Mouse (Mus musculus) left cerebral cortex, adult 2 months (tissue): ENCODE measurements around the gene Hpgds. TPM values are rescaled to one million over a fixed set of nuclear protein-coding genes. Genes with fewer than 3 reads are reported as not detected.

Experiments used
- DNase-seq, 2 experiments: peaks; one replicate each; pipeline ENCODE4 v3.0.0; 2021 to 2022; ENCODE audit warnings: low spot score in 2 of 2, mixed read lengths in 1 of 2; ENCODE audit errors: extremely low spot score in 1 of 2
- H3K27ac ChIP-seq: fragments of 200-600 bp; 2 replicates; pipeline ENCODE4 v1.8.1; 2022
- H3K4me3 ChIP-seq: fragments of 200-600 bp; 2 replicates; pipeline ENCODE4 v1.8.1; 2022
- CTCF ChIP-seq: fragments of 200-600 bp; IDR thresholded peaks from 2 replicates; pipeline ENCODE4 v1.8.1; 2022; ENCODE audit warnings: antibody characterized with exemption, mild to moderate bottlenecking, moderate library complexity
- intact Hi-C: fragments of 180-260 bp; cut with DNase I; formaldehyde crosslinking; loops from one replicate; pipeline ENCODE4 v1.15.1; 2025
- long read RNA-seq, 2 experiments: library from polyadenylated mRNA; stranded (forward); transcript quantifications; one replicate each; pipeline ENCODE4 v2.0.0; 2021; ENCODE audit warnings: borderline mapping rate in 2 of 2
- total RNA-seq, 2 experiments: library from RNA; stranded (reverse); gene quantifications; 2 replicates each; pipeline ENCODE4 v1.2.3; 2021

The Hpgds gene
- total RNA-seq, result 1 to 10 TPM; 2.8 to 5.4 TPM
- long read RNA-seq, experiment 1, partial matches to known transcripts, result 0 of 6 reads
- long read RNA-seq, experiment 1, other reads (novel, unspliced or antisense), result 2 of 6 reads
- long read RNA-seq, experiment 2, partial matches to known transcripts, result 0 of 4 reads
- long read RNA-seq, experiment 2, other reads (novel, unspliced or antisense), result 1 of 4 reads

DNA sequence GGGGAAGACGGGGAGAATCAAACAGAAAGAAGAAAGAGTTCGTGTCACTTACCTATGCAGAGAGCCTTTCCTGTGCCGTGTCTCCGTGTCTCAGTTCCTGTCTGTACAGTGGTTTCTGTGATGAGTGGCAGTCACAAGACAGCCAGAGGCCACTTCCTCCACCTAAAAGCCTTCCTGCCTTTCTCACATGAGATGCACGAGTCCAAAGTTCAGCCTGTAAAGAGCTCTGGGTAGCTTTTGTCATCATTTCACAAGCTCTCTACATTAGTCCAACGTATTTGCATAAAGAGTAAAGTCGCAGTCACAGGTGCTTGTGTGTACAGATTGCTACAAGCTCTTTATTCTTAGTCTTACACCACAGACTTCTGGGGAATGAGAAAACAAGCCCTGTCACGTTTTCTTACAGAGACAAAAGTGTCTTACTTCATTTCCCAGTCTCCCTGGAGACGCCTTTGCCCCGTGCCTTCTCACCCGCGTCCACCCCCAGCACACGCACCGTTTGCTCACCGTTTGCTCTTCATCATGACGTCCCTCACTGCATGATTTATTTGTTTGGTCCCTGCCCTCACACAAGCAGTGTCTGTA is at the start of gene Hpgds:
Hpgds (minus strand) TSS at position 288 of the 585 bp plus-strand sequence.
- no peak within 1 kb of the TSS for H3K4me3 ChIP-seq
- intact Hi-C loops, result no loop called here
- no peak within 1 kb of the TSS for H3K27ac ChIP-seq
- no peak for DNase-seq
- TF ChIP-seq CTCF, result no peak

DNA sequence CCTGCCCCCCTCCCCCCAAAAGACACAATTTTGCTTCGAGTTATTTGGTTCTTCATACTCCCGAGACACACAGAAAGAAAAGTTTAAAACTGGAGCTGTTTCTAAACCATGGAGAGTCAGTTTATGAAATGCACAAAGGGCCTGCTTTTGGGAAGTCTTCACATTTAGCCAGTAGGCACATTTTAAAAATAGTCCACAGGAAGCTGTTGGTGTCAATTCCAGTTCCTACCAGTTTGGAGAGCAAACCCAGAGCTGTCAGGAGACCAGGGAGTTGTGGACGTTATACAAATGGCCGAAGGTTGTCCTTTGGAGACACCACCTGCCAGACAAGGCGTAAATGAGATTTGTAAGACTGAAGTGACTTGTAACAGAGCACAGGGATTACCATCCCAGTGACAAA is 20.3 kb upstream of the Hpgds start:
- no peak for DNase-seq
- intact Hi-C loops, result no loop called here
- Histone ChIP-seq H3K4me3 (no peak overlapping the region), H3K27ac (0 out of 2 replicates have a peak overlapping the region, but pooled peaks have one; percentile 7)
- TF ChIP-seq CTCF, result no peak

DNA sequence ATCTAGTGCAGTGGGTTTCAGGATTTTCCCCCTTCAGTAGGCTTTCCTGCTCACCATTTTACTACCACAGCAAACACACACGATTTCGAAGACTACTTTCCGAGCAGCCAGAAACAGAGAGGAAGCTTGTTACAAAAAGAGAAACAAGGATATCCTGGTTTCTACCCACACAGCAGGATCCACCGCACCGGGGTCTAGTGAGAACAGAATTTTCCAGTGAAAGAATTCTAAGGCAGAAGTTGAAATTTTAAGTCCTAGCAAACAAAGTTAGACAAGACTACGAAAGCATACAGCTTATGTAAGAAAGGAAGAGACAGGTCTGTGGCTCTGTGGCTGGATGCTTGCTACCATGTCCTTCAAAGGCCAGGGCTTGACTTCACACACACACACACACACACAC is 19.4 kb upstream of the Hpgds start:
- Histone ChIP-seq H3K4me3 (no peak overlapping the region), H3K27ac (0 out of 2 replicates have a peak overlapping the region, but pooled peaks have one; percentile 6)
- DNase-seq, result no peak
- intact Hi-C loops, result no loop called here
- TF ChIP-seq CTCF, result no peak

- H3K27ac ChIP-seq, result no peak overlapping the region
- DNase-seq, result no peak
- intact Hi-C loops, result no loop called here
- no peak for TF ChIP-seq CTCF
- H3K4me3 ChIP-seq, result no peak overlapping the region
Measured at GRCm38 (mm10) chr6:65159381-65159942, 14.8 kb upstream of the Hpgds start.

GRCm38 (mm10) chr6:65157042-65157441 is 12.3 kb upstream of the Hpgds start:
- DNase-seq, result no peak
- TF ChIP-seq CTCF, result no peak
- no peak overlapping the region for H3K27ac ChIP-seq
- intact Hi-C loops, result no loop called here
- no peak overlapping the region for H3K4me3 ChIP-seq

GRCm38 (mm10) chr6:65153570-65153969 is 8.9 kb upstream of the Hpgds start:
- DNase-seq, result no peak
- Histone ChIP-seq H3K27ac (no peak overlapping the region), H3K4me3 (no peak overlapping the region)
- intact Hi-C loops, result no loop called here
- no peak for TF ChIP-seq CTCF

GRCm38 (mm10) chr6:65150703-65151102 is 6.0 kb upstream of the Hpgds start:
- Histone ChIP-seq H3K27ac (no peak overlapping the region), H3K4me3 (no peak overlapping the region)
- TF ChIP-seq CTCF, result no peak
- DNase-seq, result no peak
- intact Hi-C loops, result no loop called here

GRCm38 (mm10) chr6:65146363-65146762 is 1.7 kb upstream of the Hpgds start:
- Histone ChIP-seq H3K27ac (no peak overlapping the region), H3K4me3 (no peak overlapping the region)
- TF ChIP-seq CTCF, result no peak
- DNase-seq, result no peak
- intact Hi-C loops, result no loop called here

- Histone ChIP-seq H3K27ac (no peak overlapping the region), H3K4me3 (no peak overlapping the region)
- DNase-seq, result no peak
- intact Hi-C loops, result no loop called here
- no peak for TF ChIP-seq CTCF
Measured at GRCm38 (mm10) chr6:65142316-65142715, 2.4 kb downstream of the Hpgds start.

DNA sequence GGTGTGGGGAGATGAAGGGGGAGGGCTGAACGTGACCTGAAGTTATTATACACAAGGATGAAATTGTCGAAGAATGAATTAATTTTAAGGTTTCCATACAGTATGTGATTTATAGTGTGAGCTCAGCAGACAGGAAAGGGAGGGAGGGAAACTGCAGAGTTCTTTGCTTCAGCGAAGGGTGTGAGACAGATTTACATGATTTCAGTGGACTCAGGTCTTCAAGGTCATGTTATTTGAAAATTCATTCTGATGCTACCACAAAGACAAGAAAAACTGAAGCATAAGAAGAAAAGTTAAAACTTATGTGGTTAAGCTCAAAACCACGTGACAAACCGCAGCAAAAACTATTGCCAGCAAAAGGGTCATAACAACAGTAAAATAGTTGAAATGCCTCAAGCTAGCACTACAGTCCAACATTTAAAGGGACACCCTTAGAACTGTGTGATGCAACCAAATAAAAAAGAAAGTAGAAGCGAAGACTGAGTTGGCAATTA is 3.9 kb downstream of the Hpgds start:
- intact Hi-C loops, result no loop called here
- DNase-seq, result no peak
- Histone ChIP-seq H3K4me3 (no peak overlapping the region), H3K27ac (no peak overlapping the region)
- no peak for TF ChIP-seq CTCF

- no peak overlapping the region for H3K27ac ChIP-seq
- intact Hi-C loops, result no loop called here
- DNase-seq, result no peak
- TF ChIP-seq CTCF, result no peak
- no peak overlapping the region for H3K4me3 ChIP-seq
Measured at GRCm38 (mm10) chr6:65140082-65140749, 4.5 kb downstream of the Hpgds start.

DNA sequence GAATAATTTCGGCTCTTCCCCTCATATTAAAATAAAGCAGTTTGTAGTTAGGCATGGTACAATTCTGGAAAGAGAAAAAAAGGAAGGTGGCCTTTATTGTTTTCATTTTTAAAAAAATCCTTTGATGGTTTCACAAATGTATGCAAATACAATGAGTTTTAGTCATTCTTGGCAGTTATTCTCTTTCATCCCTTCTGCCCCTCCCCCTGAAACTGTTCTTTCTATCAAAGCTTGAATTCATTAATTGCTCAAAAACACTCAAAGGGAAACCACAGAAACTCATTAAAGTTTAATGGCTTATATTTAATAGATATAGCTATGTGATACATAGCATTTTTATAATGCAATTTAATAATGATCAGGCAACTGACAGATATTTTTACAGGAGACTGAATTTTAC is 6.5 kb downstream of the Hpgds start:
- TF ChIP-seq CTCF, result no peak

More for the DNA sequence above, 6.5 kb downstream of the Hpgds start:
- no peak overlapping the region for H3K4me3 ChIP-seq
- H3K27ac ChIP-seq, result no peak overlapping the region
- intact Hi-C loops, result no loop called here
- no peak for DNase-seq
